Mouse (Mus musculus) thymus, adult 2 months (tissue): ENCODE results near the gene Prkra.

Experiments
- CTCF ChIP-seq: fragments of 200-500 bp; IDR thresholded peaks from 2 replicates; pipeline ENCODE4 v1.5.1; 2012; ENCODE audit warnings: mild to moderate bottlenecking, control low read depth, low read length, moderate library complexity, borderline replicate concordance; ENCODE audit not compliant: control insufficient read depth, poor library complexity, insufficient read depth; ENCODE audit errors: extremely low read depth
- POLR2A ChIP-seq: fragments of 200-500 bp; IDR thresholded peaks from 2 replicates; pipeline ENCODE4 v1.6.1; 2012; ENCODE audit warnings: mild to moderate bottlenecking, low read length, control low read depth, moderate library complexity; ENCODE audit not compliant: control insufficient read depth, poor library complexity, insufficient read depth; ENCODE audit errors: extremely low read depth

DNA sequence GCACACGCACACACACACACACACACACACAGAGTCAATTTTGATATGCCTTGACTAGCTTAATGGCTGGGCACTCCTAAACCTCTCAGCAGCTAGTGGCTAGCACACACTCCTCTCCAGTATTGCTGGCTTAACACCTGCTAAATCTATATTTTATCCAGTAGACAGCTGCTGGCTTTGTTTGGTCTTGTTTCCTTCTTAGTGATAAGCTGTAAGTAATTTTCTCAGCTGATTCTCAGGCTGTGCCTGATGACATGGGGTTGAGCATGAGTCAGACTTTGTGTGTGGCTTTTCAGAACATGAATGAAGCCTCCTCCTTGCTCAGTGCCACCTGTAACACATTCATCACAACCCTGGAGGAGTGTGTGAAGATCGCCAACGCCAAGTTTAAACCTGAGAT is 39.2 kb upstream of the Prkra start:
- TF ChIP-seq CTCF (no peak), POLR2A (no peak)
